Mouse (Mus musculus) B cell, adult 62 days (primary cell): ENCODE measurements around the gene Olfr48. TPM values are rescaled to one million over a fixed set of nuclear protein-coding genes. Genes with fewer than 3 reads are reported as not detected.

Experiments used
- total RNA-seq: library from RNA; stranded (reverse); gene quantifications from 4 replicates; pipeline ENCODE4 v1.2.4, GENCODE M21; 2023

Gene Olfr48
- not detected in 4 replicates for total RNA-seq

DNA sequence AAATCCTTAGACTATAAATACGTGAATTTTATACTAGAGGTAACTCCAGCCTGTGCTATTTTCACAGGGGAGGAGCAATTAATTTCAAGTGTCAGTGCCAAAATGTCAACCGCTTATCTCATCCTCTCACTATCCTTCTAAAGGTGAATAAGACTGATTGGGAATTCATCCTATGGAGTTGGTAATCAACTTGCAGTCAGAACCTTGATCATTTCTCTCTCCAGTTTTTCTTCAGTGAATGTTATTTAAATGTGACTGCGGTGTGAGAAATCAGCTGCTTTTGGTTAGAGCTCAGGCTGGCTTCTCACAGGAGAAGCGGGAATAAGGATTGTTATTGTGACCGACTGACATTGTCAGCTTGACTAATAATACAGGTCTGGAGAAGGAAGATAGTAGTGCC is at the start of gene Olfr48:
TSS of gene Olfr48 (minus strand) at position 101 of the 400 bp plus-strand sequence.

DNA sequence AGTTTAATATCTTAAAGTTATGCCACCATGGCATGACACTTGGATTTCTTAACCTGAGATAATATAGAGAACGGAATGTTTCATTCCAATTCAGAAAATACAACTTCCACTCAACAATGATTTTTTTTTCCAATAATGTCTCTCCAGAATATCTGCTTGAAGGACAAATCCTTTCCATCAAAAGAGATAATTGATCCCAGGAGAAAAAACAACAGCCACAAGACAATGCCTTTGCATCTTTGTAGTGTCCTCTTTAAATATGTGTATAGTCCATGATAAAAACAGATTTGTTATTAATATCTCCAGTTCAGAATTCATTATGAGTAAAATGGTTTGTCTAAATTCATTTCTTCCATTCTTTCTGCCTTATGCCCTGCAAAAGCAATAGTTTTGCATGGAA is 30.1 kb upstream of the Olfr48 start, which contains the start of gene Olfr1257:
TSS of gene Olfr1257 (plus strand) at position 301 of the 400 bp plus-strand sequence.

DNA sequence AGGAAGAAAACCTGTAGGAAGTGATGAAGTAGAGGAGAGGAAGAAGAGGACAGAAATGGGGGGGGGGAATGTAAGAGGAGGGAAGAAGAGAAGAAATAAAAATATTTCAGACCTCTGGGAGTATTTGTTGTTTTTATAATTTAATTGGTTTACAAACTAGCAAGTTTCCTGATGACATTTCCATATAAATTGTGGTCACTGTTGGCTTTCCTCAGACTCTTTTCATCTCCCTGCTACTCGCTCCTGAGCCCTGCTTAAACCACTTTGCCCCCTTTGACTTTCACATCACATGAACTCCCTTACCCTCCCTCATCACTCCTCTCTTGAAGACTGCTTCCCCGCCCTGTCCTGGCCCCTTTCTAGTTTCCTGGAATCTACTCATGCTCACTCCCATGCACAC is 6.5 kb downstream of the Olfr48 start, which contains the start of gene Olfr1256:
TSS of gene Olfr1256 (minus strand) at position 101 of the 400 bp plus-strand sequence.

DNA sequence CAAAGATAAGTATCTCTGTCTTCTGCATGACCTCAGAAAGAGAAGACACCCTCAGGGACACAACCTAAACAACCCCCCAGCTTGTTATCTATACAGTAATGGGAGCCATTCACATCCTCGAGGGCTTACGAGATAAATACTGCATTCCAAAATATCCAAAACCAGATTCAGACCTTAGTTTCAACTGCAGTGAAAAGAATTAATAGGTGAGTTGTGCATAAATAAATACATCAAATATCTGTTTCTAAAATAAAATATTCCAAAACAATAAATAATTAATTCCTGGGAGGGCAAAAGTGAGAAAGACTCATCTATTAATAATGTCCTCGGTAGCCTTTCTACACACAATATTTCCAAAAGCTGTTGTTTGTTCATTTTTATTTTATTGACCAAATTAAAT is 36.3 kb downstream of the Olfr48 start, which contains the start of gene Olfr1255:
TSS of gene Olfr1255 (plus strand) at position 301 of the 400 bp plus-strand sequence.

DNA sequence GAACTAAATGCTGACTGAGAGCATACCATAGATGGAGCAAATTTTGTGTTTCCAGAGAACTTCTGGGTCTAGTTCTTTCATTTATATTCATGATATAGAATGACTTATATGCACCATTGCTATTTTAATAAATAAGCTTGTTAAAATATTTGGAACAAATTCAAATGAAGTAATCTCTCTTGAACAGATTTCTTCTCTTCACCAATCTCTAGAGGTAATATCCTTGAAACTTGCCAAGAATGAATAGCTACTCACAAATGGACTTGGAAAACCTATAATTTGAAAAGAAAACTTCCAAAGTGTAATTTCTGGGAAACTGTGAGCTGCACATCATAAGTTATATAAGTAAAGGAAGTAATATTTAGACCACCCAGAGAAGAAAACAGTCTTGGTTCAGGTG is 54.5 kb downstream of the Olfr48 start, which contains the start of gene Olfr1254:
TSS of gene Olfr1254 (minus strand) at position 101 of the 400 bp plus-strand sequence.

Other genes starting within 250 kb of the Olfr48 start
- gene Olfr1247, start 234.1 kb downstream of the Olfr48 start, total RNA-seq, result 0.14 to 0.15 TPM (median 0.15 TPM) in 3 of 4 replicates, not detected in the other
- gene Olfr1248, start 230.0 kb downstream of the Olfr48 start, total RNA-seq, result not detected in 4 replicates
- gene Olfr1249, start 213.2 kb downstream of the Olfr48 start, total RNA-seq, result not detected in 4 replicates
- gene Olfr1250, start 186.7 kb downstream of the Olfr48 start, total RNA-seq, result not detected in 4 replicates
- not detected in 4 replicates for gene Olfr1251, start 176.3 kb downstream of the Olfr48 start, total RNA-seq
- gene Olfr1252, start 123.2 kb downstream of the Olfr48 start, total RNA-seq, result not detected in 4 replicates
- not detected in 4 replicates for gene Olfr1253, start 91.1 kb downstream of the Olfr48 start, total RNA-seq
- gene Olfr1254, start 54.6 kb downstream of the Olfr48 start, total RNA-seq, result not detected in 4 replicates
- not detected in 4 replicates for gene Olfr1255, start 36.2 kb downstream of the Olfr48 start, total RNA-seq
- not detected in 4 replicates for gene Olfr1256, start 6.7 kb downstream of the Olfr48 start, total RNA-seq
- not detected in 4 replicates for gene Olfr1257, start 30.2 kb upstream of the Olfr48 start, total RNA-seq
- not detected in 4 replicates for gene Olfr1258, start 79.1 kb upstream of the Olfr48 start, total RNA-seq
- gene Olfr1259, start 100.5 kb upstream of the Olfr48 start, total RNA-seq, result not detected in 4 replicates
- gene Olfr1260, start 126.1 kb upstream of the Olfr48 start, total RNA-seq, result not detected in 4 replicates
- gene Olfr1261, start 143.0 kb upstream of the Olfr48 start, total RNA-seq, result not detected in 4 replicates
- gene Olfr1262, start 151.9 kb upstream of the Olfr48 start, total RNA-seq, result not detected in 4 replicates
- not detected in 4 replicates for gene Olfr1263, start 163.9 kb upstream of the Olfr48 start, total RNA-seq
- not detected in 4 replicates for gene Olfr1264, start 177.4 kb upstream of the Olfr48 start, total RNA-seq
- gene Olfr1265, start 187.1 kb upstream of the Olfr48 start, total RNA-seq, result 0.09 TPM in 1 of 4 replicates, not detected in the others
- not detected in 4 replicates for gene Olfr140, start 215.4 kb upstream of the Olfr48 start, total RNA-seq